Mouse (Mus musculus) heart, adult 2 months (tissue): ENCODE measurements at regions not wholly inside any gene's neighbourhood (a gene's known extent, or its start where the extent isn't known, plus 50 kb on each side); places are given as distances from the start of the nearest gene placed in this dataset.

ENCODE experiments used
- CTCF ChIP-seq: fragments of 200-600 bp; IDR thresholded peaks from 2 replicates; pipeline ENCODE4 v1.8.1; 2022; ENCODE audit warnings: antibody characterized with exemption, mild to moderate bottlenecking, moderate library complexity
- POLR2A ChIP-seq: fragments of 200-500 bp; IDR thresholded peaks from 2 replicates; pipeline ENCODE4 v1.6.1; 2011; ENCODE audit warnings: mild to moderate bottlenecking, low read depth, low read length, control low read depth; ENCODE audit not compliant: insufficient read depth

DNA sequence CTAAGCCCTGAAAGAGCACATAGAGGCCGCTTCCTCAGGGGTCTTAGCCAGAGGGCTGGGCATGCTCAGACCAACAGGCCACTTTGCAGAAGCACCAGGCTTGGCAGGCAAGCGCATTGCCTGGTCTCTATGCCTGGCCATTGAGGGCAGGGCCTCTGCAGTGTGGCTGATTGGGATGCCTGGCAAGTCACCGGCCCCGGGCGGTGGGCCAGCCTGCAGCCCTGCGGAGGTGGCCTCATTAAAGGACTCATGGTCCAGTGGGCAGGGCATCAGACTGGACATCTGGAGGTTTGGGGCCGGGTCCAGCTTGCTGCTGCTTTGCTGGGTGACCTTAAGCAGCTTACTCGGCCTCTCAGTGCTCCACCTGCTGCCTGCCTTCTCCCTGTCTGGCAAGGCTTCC lies 165.3 kb downstream of the Inhbb start:
- no peak for TF ChIP-seq CTCF
- no peak for TF ChIP-seq POLR2A
